7 mouse cellular contexts compared by ENCODE assay signal in the genomic region with DNA sequence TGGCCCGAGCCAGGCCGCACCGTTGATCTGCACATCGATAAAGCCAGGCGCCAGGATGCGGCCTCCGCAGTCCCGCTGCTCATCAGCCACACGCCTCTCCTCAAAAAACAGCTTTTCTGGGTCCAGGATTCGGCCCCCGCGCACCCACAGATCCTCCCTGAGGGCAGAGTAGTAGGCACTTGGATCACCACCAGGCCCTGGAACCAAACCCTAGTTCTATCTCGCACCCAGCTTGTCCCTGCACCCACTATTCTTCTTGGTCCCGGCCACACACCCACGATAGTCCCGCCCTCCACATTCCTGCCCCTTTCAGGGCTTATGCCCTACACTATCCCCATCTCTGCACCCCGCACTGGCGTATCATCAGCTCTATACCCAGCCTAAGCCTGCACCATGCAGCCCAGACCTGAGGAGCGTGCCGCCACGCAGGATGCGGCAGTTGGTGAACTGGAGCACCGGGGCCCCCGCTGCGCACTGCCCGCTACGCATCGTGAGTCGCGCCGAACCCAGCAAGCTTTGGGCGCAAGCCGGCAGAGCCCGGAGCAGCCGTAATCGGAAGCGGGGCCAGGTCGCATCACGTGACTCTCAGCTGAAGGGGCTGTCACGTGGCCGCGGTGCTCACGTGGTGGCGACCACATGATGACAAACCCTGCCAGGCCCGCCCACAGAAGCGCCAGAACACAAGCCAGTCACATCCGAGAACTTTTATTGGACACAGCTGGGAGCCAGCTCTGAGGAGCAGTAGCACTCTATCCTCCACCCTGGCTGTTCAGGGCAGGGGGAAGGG. TPM values are rescaled to one million over a fixed set of nuclear protein-coding genes. Genes with fewer than 3 reads are reported as not detected.
DNase-seq lines count a peak whose midpoint lies in the region; ATAC-seq lines count a peak whose summit lies in the region.

A gene (minus strand): TSS at position 591 of the 787 bp plus-strand sequence.

- peak within 1 kb of the TSS; percentile 79 for H3K9ac ChIP-seq in embryonic facial prominence, embryonic 12.5 days
- peak within 1 kb of the TSS; percentile 54 for H3K9ac ChIP-seq in limb, embryonic 11.5 days (ENCODE audit: low read length)
- peak within 1 kb of the TSS; percentile 80 for H3K9ac ChIP-seq in midbrain, embryonic 14.5 days (replicated peaks; ENCODE audit: low read length)

- peak; percentile 96 for DNase-seq in adrenal gland, postnatal 25 days
- DNase-seq in heart, adult 11 months, result peak; percentile 100
- peak; percentile 99 for DNase-seq in kidney, adult 18-20 months
- DNase-seq in limb, embryonic 11.5 days (ENCODE audit: low spot score), result peak; percentile 100
- DNase-seq in midbrain, embryonic 14.5 days, result peak; percentile 97
- DNase-seq in spleen, adult 18-20 months, result peak; percentile 87 to 91

- peak within 1 kb of the TSS; percentile 93 for H3K4me2 ChIP-seq in embryonic facial prominence, embryonic 12.5 days (replicated peaks)
- peak within 1 kb of the TSS; percentile 83 for H3K4me2 ChIP-seq in limb, embryonic 11.5 days (ENCODE audit: low read depth, severe bottlenecking)
- H3K4me2 ChIP-seq in midbrain, embryonic 14.5 days (ENCODE audit: low read length), result peak within 1 kb of the TSS; percentile 98

- no peaks in the 10 kb centered on the region for H3K27me3 ChIP-seq in embryonic facial prominence, embryonic 12.5 days
- no peaks in the 10 kb centered on the region for H3K27me3 ChIP-seq in limb, embryonic 11.5 days (ENCODE audit: control insufficient read depth, insufficient read depth, low read length)
- H3K27me3 ChIP-seq in midbrain, embryonic 14.5 days (ENCODE audit: control insufficient read depth, insufficient read depth, low read length), result no peaks in the 10 kb centered on the region

- H3K4me1 ChIP-seq in embryonic facial prominence, embryonic 12.5 days, result peaks cover 18% of the 10 kb centered on the region
- peaks cover 10% of the 10 kb centered on the region for H3K4me1 ChIP-seq in limb, embryonic 11.5 days (ENCODE audit: control insufficient read depth, insufficient read depth, low read length)
- H3K4me1 ChIP-seq in midbrain, embryonic 14.5 days (ENCODE audit: control insufficient read depth, insufficient read depth, low read length), result peaks cover 19% of the 10 kb centered on the region

- peak within 1 kb of the TSS; percentile 82 for H3K27ac ChIP-seq in embryonic facial prominence, embryonic 12.5 days
- no peak within 1 kb of the TSS for H3K27ac ChIP-seq in limb, embryonic 11.5 days (replicated peaks; ENCODE audit: low read depth, low read length)
- H3K27ac ChIP-seq in midbrain, embryonic 14.5 days (replicated peaks; ENCODE audit: low read depth, low read length), result peak within 1 kb of the TSS; percentile 80

- H3K36me3 ChIP-seq in embryonic facial prominence, embryonic 12.5 days, result peaks cover 22% of the 10 kb centered on the region
- peaks cover 11% of the 10 kb centered on the region; the same call in 1 of the 2 replicates for H3K36me3 ChIP-seq in limb, embryonic 11.5 days (ENCODE audit: control insufficient read depth, insufficient read depth, low read length)
- H3K36me3 ChIP-seq in midbrain, embryonic 14.5 days (ENCODE audit: control insufficient read depth, insufficient read depth, low read length), result peaks cover 13% of the 10 kb centered on the region

- peak; percentile 91 for ATAC-seq in embryonic facial prominence, embryonic 12.5 days (ENCODE audit: insufficient number of reproducible peaks, insufficient read depth, low FRiP score, low TSS enrichment)
- peak; percentile 94 for ATAC-seq in limb, embryonic 11.5 days (ENCODE audit: insufficient number of reproducible peaks, low FRiP score, low TSS enrichment, low read depth)
- ATAC-seq in midbrain, embryonic 14.5 days (ENCODE audit: low FRiP score, low TSS enrichment), result peak; percentile 89

- no peaks in the 10 kb centered on the region for H3K9me3 ChIP-seq in embryonic facial prominence, embryonic 12.5 days
- H3K9me3 ChIP-seq in limb, embryonic 11.5 days (ENCODE audit: control insufficient read depth, low read length), result no peaks in the 10 kb centered on the region
- no peaks in the 10 kb centered on the region for H3K9me3 ChIP-seq in midbrain, embryonic 14.5 days (ENCODE audit: control insufficient read depth, low read length)

- under 1% methylated on average over 47 of the region's 47 CpGs for WGBS in embryonic facial prominence, embryonic 12.5 days
- WGBS in limb, embryonic 11.5 days, result under 1% methylated on average over 47 of the region's 47 CpGs
- 1% methylated on average over 47 of the region's 47 CpGs for WGBS in midbrain, embryonic 14.5 days

- peak within 1 kb of the TSS; percentile 82 for H3K4me3 ChIP-seq in embryonic facial prominence, embryonic 12.5 days
- peak within 1 kb of the TSS; percentile 56 for H3K4me3 ChIP-seq in limb, embryonic 11.5 days (ENCODE audit: low read depth, low read length)
- peak within 1 kb of the TSS; percentile 84 for H3K4me3 ChIP-seq in midbrain, embryonic 14.5 days (replicated peaks; ENCODE audit: low read depth, low read length)

RNA-seq across cellular contexts. Expression of the gene that starts here (rescaled TPM):
- 38.1 and 45.6 TPM in 2 replicates for total RNA-seq in adrenal gland, postnatal 25 days (2021)
- polyA plus RNA-seq in embryonic facial prominence, embryonic 12.5 days (2016; fragmentation: Nextera tagmentation; extraction: Ambion mirVana), result 40.9 and 42.7 TPM in 2 replicates
- polyA plus RNA-seq in limb, embryonic 11.5 days (2014; fragmentation: Nextera tagmentation; extraction: Ambion mirVana), result 32.6 and 37.8 TPM in 2 replicates
- polyA plus RNA-seq in midbrain, embryonic 14.5 days (2014; fragmentation: Nextera tagmentation; extraction: Ambion mirVana), result 25.8 and 27.6 TPM in 2 replicates
